Mouse (Mus musculus) myocyte (in vitro differentiated cells): ENCODE data around the gene Orm2.

Experiments used
- E2F4 ChIP-seq: IDR thresholded peaks from one replicate; pipeline ENCODE4 v1.6.1; 2011; ENCODE audit warnings: mild to moderate bottlenecking, control low read depth, moderate library complexity; ENCODE audit not compliant: insufficient read depth
- POLR2A ChIP-seq: IDR thresholded peaks from one replicate; pipeline ENCODE4 v1.6.1; 2011; ENCODE audit warnings: low read depth, mild to moderate bottlenecking, control low read depth, moderate library complexity; ENCODE audit not compliant: insufficient read length
- USF1 ChIP-seq: IDR thresholded peaks from one replicate; pipeline ENCODE4 v1.6.1; 2011; ENCODE audit warnings: low read depth, mild to moderate bottlenecking, control low read depth, moderate library complexity

- TF ChIP-seq POLR2A (no peak), E2F4 (no peak), USF1 (no peak)
Observed at GRCm38 (mm10) chr4:63385784-63386183, 23.5 kb downstream of the Orm2 start.
